Mouse (Mus musculus) bone marrow macrophage, adult 2 months (primary cell): ENCODE results near the gene BC049352.

Experiments used
- CTCF ChIP-seq: IDR thresholded peaks from 2 replicates; pipeline ENCODE4 v1.5.1; 2012; ENCODE audit warnings: low read depth, mild to moderate bottlenecking, low read length, moderate library complexity
- POLR2A ChIP-seq: IDR thresholded peaks from 2 replicates; pipeline ENCODE4 v1.6.1; 2012; ENCODE audit warnings: mild to moderate bottlenecking, low read depth, low read length, borderline replicate concordance

DNA sequence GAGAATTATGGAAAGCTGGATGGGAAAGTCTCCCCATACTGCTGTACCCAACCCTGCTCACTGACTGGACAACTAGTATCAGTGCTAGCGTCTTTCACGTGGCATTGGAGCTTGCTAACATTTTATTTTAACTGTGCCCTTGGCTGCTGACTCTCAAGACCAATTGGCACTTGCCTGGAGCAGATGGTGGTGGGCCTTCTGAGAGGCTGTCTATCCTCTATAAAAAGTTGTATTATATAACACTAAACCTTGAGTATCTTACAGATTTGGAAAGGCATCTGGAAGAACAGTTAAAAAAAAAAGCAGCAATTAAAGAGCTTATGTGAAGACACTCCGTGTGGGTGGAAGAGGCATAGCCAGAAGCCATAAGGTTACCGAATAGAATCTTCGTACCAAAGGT lies 11.7 kb upstream of the BC049352 start:
- TF ChIP-seq CTCF (no peak), POLR2A (no peak)
